Mouse (Mus musculus) left cerebral cortex, postnatal 14 days (tissue): ENCODE measurements around the gene Actrt1. TPM values are rescaled to one million over a fixed set of nuclear protein-coding genes. Genes with fewer than 3 reads are reported as not detected.

Source experiments
- DNase-seq, 2 experiments: peaks; one replicate each; pipeline ENCODE4 v3.0.0; 2021 to 2022; ENCODE audit warnings: low spot score in 2 of 2, mixed read lengths in 1 of 2
- intact Hi-C: fragments of 180-260 bp; cut with DNase I; formaldehyde crosslinking; loops from one replicate; pipeline ENCODE4 v1.15.1; 2025
- long read RNA-seq, 2 experiments: library from polyadenylated mRNA; stranded (forward); transcript quantifications; one replicate each; pipeline ENCODE4 v2.0.0; 2021
- total RNA-seq, 2 experiments: library from RNA; stranded (reverse); gene quantifications; 2 replicates each; pipeline ENCODE4 v1.2.3; 2021

Gene Actrt1
- total RNA-seq, result not detected
- long read RNA-seq, experiment 1, result 0 reads
- long read RNA-seq, experiment 2, result 0 reads

- no peak for DNase-seq
- intact Hi-C loops, result no loop called here
These were observed at the start of gene Actrt1 for GRCm38 (mm10) chrX:46328707-46329106. Gene Actrt1 (plus strand): TSS chrX:46329007.

GRCm38 (mm10) chrX:46331463-46332115 is 2.8 kb downstream of the Actrt1 start:
- intact Hi-C loops, result no loop called here
- DNase-seq, result no peak
